Mouse (Mus musculus) stomach, embryonic 16.5 days (tissue): ENCODE measurements around the gene Stra6. TPM values are rescaled to one million over a fixed set of nuclear protein-coding genes. Genes with fewer than 3 reads are reported as not detected.

Experiments
- ATAC-seq: fragments of 200-750 bp; cut with Nextera tagmentation; 2 replicates; pipeline ENCODE4 v1.8.0; 2017; ENCODE audit warnings: moderate number of reproducible peaks, moderate TSS enrichment; ENCODE audit not compliant: insufficient read depth, low FRiP score
- H3K27ac ChIP-seq: fragments of 300-500 bp; sonication (generic); 2 replicates; pipeline ENCODE4 v1.5.1; 2014; ENCODE audit warnings: low read length
- H3K27me3 ChIP-seq: fragments of 300-500 bp; sonication (generic); 2 replicates; pipeline ENCODE4 v1.6.1; 2014; ENCODE audit warnings: low read length, control low read depth, mixed read lengths; ENCODE audit not compliant: control insufficient read depth, insufficient read depth
- H3K36me3 ChIP-seq: fragments of 300-500 bp; sonication (generic); 2 replicates; pipeline ENCODE4 v1.6.1; 2014; ENCODE audit warnings: low read length; ENCODE audit not compliant: control insufficient read depth, insufficient read depth
- H3K4me1 ChIP-seq: fragments of 300-500 bp; sonication (generic); 2 replicates; pipeline ENCODE4 v1.6.1; 2014; ENCODE audit warnings: low read length, control low read depth, mixed read lengths; ENCODE audit not compliant: control insufficient read depth, insufficient read depth
- H3K4me2 ChIP-seq: fragments of 300-500 bp; sonication (generic); 2 replicates; pipeline ENCODE4 v1.6.1; 2014; ENCODE audit warnings: low read depth, low read length, mixed read lengths
- H3K4me3 ChIP-seq: fragments of 300-500 bp; sonication (generic); replicated peaks from 2 replicates; pipeline ENCODE4 v1.5.1; 2014; ENCODE audit warnings: mild to moderate bottlenecking, low read length
- H3K9ac ChIP-seq: fragments of 300-500 bp; sonication (generic); 2 replicates; pipeline ENCODE4 v1.6.1; 2014; ENCODE audit warnings: low read length
- H3K9me3 ChIP-seq: fragments of 300-500 bp; sonication (generic); replicated peaks from 2 replicates; pipeline ENCODE4 v1.6.1; 2016; ENCODE audit warnings: low read length, control low read depth; ENCODE audit not compliant: control insufficient read depth
- WGBS: fragments of 180-500 bp; shearing (Covaris S2); extraction: QIAGEN DNeasy Blood & Tissue Kit; methylation state at CpG from one replicate; pipeline ENCODE4 v1.1.7; 2014; 5-methylcytosine and 5-hydroxymethylcytosine counted together
- polyA plus RNA-seq: library from polyadenylated mRNA; unstranded; fragments of >200 nt; fragmentation: Nextera tagmentation; extraction: Ambion mirVana; gene quantifications from 2 replicates; pipeline ENCODE4 v1.2.1, GENCODE M21; 2015

The Stra6 gene
- polyA plus RNA-seq, 1 experiment from 2014 or later, result 1.4 TPM

- Histone ChIP-seq H3K4me3 (no peak overlapping the region), H3K27me3 (no peaks in the 10 kb centered on the region), H3K4me2 (no peak overlapping the region), H3K36me3 (no peaks in the 10 kb centered on the region), H3K9me3 (no peaks in the 10 kb centered on the region), H3K9ac (no peak overlapping the region), H3K4me1 (no peaks in the 10 kb centered on the region), H3K27ac (no peak overlapping the region)
- WGBS, result 60% methylated on average over 5 of the region's 5 CpGs
- no peak for ATAC-seq
These were observed 31.7 kb upstream of the Stra6 start for GRCm38 (mm10) chr9:58031895-58032294.

GRCm38 (mm10) chr9:58035519-58035918 is 28.1 kb upstream of the Stra6 start:
- 67% methylated on average over 2 of the region's 2 CpGs for WGBS
- H3K36me3 ChIP-seq, result no peaks in the 10 kb centered on the region

DNA sequence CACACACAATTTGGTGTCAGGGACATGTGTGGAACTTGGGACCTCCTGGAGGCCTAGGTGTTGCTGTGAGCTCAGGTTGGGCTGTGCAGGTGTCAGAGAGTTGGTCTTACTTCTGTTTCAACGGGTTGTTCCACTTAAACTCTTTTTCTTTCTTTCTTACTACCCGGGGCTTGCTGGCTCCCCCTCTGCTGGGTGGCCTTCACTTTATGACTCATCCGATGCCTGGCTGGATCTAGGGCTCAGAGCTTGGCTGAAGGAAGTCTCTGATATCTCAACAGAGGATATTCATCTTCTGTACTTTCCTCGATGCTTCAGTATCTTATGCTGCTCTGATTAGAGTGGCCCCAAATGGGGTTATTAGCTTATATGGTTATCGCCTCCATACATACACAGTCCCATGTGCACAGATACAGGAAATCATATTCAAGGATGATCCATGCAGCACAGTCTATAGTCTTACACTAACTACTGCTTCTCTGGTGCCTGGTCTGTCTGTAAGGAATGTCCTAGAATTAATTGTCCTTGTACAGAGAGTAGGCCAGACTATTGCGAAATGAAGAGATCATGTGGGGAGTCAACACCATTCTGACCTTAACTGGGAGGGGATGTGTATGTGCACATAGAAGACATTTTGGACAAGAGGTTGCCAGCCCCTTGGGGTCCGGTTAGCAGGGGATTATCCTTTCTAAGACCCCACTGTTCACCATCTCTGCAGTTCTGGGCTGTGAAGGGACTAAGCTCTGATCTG is 27.5 kb upstream of the Stra6 start:
- Histone ChIP-seq H3K4me1 (0 out of 2 replicates have a peak, but pooled peaks cover 2% of the 10 kb centered on the region), H3K36me3 (no peaks in the 10 kb centered on the region), H3K9ac (no peak overlapping the region), H3K4me2 (no peak overlapping the region), H3K4me3 (no peak overlapping the region), H3K27me3 (0 out of 2 replicates have a peak, but pooled peaks cover 2% of the 10 kb centered on the region), H3K27ac (no peak overlapping the region), H3K9me3 (no peaks in the 10 kb centered on the region)
- 61% methylated on average over 7 of the region's 7 CpGs for WGBS
- ATAC-seq, result no peak

More at GRCm38 (mm10) chr9:58035519-58035918, 28.1 kb upstream of the Stra6 start:
- Histone ChIP-seq H3K4me3 (no peak overlapping the region), H3K4me1 (0 out of 2 replicates have a peak, but pooled peaks cover 2% of the 10 kb centered on the region), H3K4me2 (no peak overlapping the region), H3K27ac (no peak overlapping the region), H3K9ac (no peak overlapping the region), H3K9me3 (no peaks in the 10 kb centered on the region), H3K27me3 (0 out of 2 replicates have a peak, but pooled peaks cover 2% of the 10 kb centered on the region)
- ATAC-seq, result no peak

- H3K9ac ChIP-seq, result no peak overlapping the region
- 64% methylated on average over 4 of the region's 4 CpGs for WGBS
- H3K36me3 ChIP-seq, result no peaks in the 10 kb centered on the region
- 0 out of 2 replicates have a peak, but pooled peaks cover 2% of the 10 kb centered on the region for H3K4me1 ChIP-seq
- no peak for ATAC-seq
- no peak overlapping the region for H3K4me3 ChIP-seq
- no peak overlapping the region for H3K27ac ChIP-seq
- no peak overlapping the region for H3K4me2 ChIP-seq
- H3K9me3 ChIP-seq, result no peaks in the 10 kb centered on the region
- H3K27me3 ChIP-seq, result 0 out of 2 replicates have a peak, but pooled peaks cover 2% of the 10 kb centered on the region
These were observed 26.6 kb upstream of the Stra6 start for GRCm38 (mm10) chr9:58036961-58037360.

GRCm38 (mm10) chr9:58038500-58039168 is 25.0 kb upstream of the Stra6 start:
- no peak overlapping the region for H3K4me2 ChIP-seq
- H3K36me3 ChIP-seq, result no peaks in the 10 kb centered on the region
- H3K9me3 ChIP-seq, result no peaks in the 10 kb centered on the region
- H3K27me3 ChIP-seq, result 0 out of 2 replicates have a peak, but pooled peaks cover 2% of the 10 kb centered on the region
- peak; percentile 79; the same call in 1 of the 2 replicates for ATAC-seq
- H3K4me3 ChIP-seq, result no peak overlapping the region
- no peak overlapping the region for H3K27ac ChIP-seq
- 0 out of 2 replicates have a peak, but pooled peaks cover 2% of the 10 kb centered on the region for H3K4me1 ChIP-seq
- WGBS, result 34% methylated on average over 19 of the region's 19 CpGs
- no peak overlapping the region for H3K9ac ChIP-seq

DNA sequence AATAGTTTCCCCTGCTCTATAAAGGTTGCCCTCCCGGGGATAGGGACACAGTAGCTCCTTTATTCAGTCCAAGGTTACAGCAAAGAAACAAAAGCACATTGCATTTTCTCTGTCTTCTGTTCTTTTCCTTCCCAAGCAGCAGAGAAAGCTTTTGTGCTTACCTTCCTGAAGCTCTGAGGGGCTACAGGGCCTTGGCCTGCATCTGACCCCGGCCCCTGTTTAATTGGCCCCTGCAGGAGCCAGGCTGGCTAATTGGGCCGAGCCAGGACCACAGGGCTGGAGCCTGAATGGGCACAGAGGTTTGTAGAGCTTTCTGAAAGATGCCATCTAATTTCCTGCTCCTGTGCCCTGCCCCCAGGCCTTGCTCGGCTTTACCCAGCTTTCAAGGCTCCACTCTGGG is 22.6 kb upstream of the Stra6 start:
- no peaks in the 10 kb centered on the region for H3K36me3 ChIP-seq
- 50% methylated on average over 4 of the region's 4 CpGs for WGBS
- ATAC-seq, result no peak
- H3K9me3 ChIP-seq, result no peaks in the 10 kb centered on the region
- H3K4me3 ChIP-seq, result no peak overlapping the region
- H3K4me1 ChIP-seq, result 0 out of 2 replicates have a peak, but pooled peaks cover 2% of the 10 kb centered on the region
- H3K27ac ChIP-seq, result no peak overlapping the region
- 0 out of 2 replicates have a peak, but pooled peaks cover 2% of the 10 kb centered on the region for H3K27me3 ChIP-seq
- no peak overlapping the region for H3K4me2 ChIP-seq
- no peak overlapping the region for H3K9ac ChIP-seq

GRCm38 (mm10) chr9:58042391-58042790 is 21.2 kb upstream of the Stra6 start:
- Histone ChIP-seq H3K4me2 (no peak overlapping the region), H3K36me3 (no peaks in the 10 kb centered on the region), H3K9ac (peak overlapping the region; percentile 28; the same call in 1 of the 2 replicates), H3K4me1 (0 out of 2 replicates have a peak, but pooled peaks cover 2% of the 10 kb centered on the region), H3K27me3 (0 out of 2 replicates have a peak, but pooled peaks cover 2% of the 10 kb centered on the region), H3K9me3 (no peaks in the 10 kb centered on the region), H3K4me3 (no peak overlapping the region), H3K27ac (no peak overlapping the region)
- whole genome bisulfite sequencing, result 38% methylated on average over 10 of the region's 10 CpGs
- no peak for ATAC-seq

- WGBS, result 78% methylated on average over 10 of the region's 10 CpGs
- H3K36me3 ChIP-seq, result no peaks in the 10 kb centered on the region
- no peaks in the 10 kb centered on the region for H3K27me3 ChIP-seq
- H3K27ac ChIP-seq, result no peak overlapping the region
- 0 out of 2 replicates have a peak, but pooled peaks cover 2% of the 10 kb centered on the region for H3K4me1 ChIP-seq
- ATAC-seq, result no peak
- no peak overlapping the region for H3K4me3 ChIP-seq
- H3K9ac ChIP-seq, result no peak overlapping the region
- H3K9me3 ChIP-seq, result no peaks in the 10 kb centered on the region
- H3K4me2 ChIP-seq, result no peak overlapping the region
These were observed 20.0 kb upstream of the Stra6 start for GRCm38 (mm10) chr9:58043496-58044017.

GRCm38 (mm10) chr9:58044828-58045227 is 18.8 kb upstream of the Stra6 start:
- no peak for ATAC-seq
- 0 out of 2 replicates have a peak, but pooled peaks cover 1% of the 10 kb centered on the region for H3K4me1 ChIP-seq
- H3K4me3 ChIP-seq, result no peak overlapping the region
- no peaks in the 10 kb centered on the region for H3K36me3 ChIP-seq
- H3K27ac ChIP-seq, result no peak overlapping the region
- H3K9ac ChIP-seq, result no peak overlapping the region
- H3K9me3 ChIP-seq, result no peaks in the 10 kb centered on the region
- 44% methylated on average over 10 of the region's 10 CpGs for WGBS
- no peaks in the 10 kb centered on the region for H3K27me3 ChIP-seq
- no peak overlapping the region for H3K4me2 ChIP-seq
